Mouse (Mus musculus): ENCODE data around the gene Cldn10.
A peak's percentile ranks its signal among the peaks of the same experiment; 100 is the strongest.

Cldn10 gene

GRCm38 (mm10) chr14:118831597-118831996, 43.9 kb downstream of the Cldn10 start:
- DNase-seq, result no peak

GRCm38 (mm10) chr14:118833241-118833640, 45.5 kb downstream of the Cldn10 start:
- DNase-seq, result no peak

GRCm38 (mm10) chr14:118834313-118834712, 46.6 kb downstream of the Cldn10 start:
- no peak for DNase-seq

GRCm38 (mm10) chr14:118836145-118836544, 48.4 kb downstream of the Cldn10 start:
- DNase-seq, result no peak

- no peak for DNase-seq
Measured at GRCm38 (mm10) chr14:118836754-118837153, 49.0 kb downstream of the Cldn10 start.

GRCm38 (mm10) chr14:118838556-118839120, 50.9 kb downstream of the Cldn10 start:
- no peak for DNase-seq

GRCm38 (mm10) chr14:118839416-118839815, 51.7 kb downstream of the Cldn10 start:
- no peak for DNase-seq

- no peak for DNase-seq
Measured at GRCm38 (mm10) chr14:118840027-118840426, 52.3 kb downstream of the Cldn10 start.

- no peak for DNase-seq
Measured at GRCm38 (mm10) chr14:118842353-118842752, 54.6 kb downstream of the Cldn10 start.

- no peak for DNase-seq
Measured at GRCm38 (mm10) chr14:118846834-118847233, 59.1 kb downstream of the Cldn10 start.

GRCm38 (mm10) chr14:118848171-118848570, 60.5 kb downstream of the Cldn10 start:
- DNase-seq, result no peak

- no peak for DNase-seq
Measured at GRCm38 (mm10) chr14:118850011-118850695, 62.4 kb downstream of the Cldn10 start.

- DNase-seq, result no peak
Measured at GRCm38 (mm10) chr14:118850696-118851035, 63.0 kb downstream of the Cldn10 start.

GRCm38 (mm10) chr14:118851496-118852107, 63.9 kb downstream of the Cldn10 start:
- no peak for DNase-seq

- DNase-seq, result peak; percentile 79
Measured at GRCm38 (mm10) chr14:118854371-118855114, 66.8 kb downstream of the Cldn10 start.

GRCm38 (mm10) chr14:118855141-118855800, 67.6 kb downstream of the Cldn10 start:
- peak; percentile 51 for DNase-seq

- no peak for DNase-seq
Measured at GRCm38 (mm10) chr14:118856563-118856962, 68.9 kb downstream of the Cldn10 start.

- no peak for DNase-seq
Measured at GRCm38 (mm10) chr14:118858318-118858717, 70.6 kb downstream of the Cldn10 start.

- no peak for DNase-seq
Measured at GRCm38 (mm10) chr14:118862253-118862652, 74.5 kb downstream of the Cldn10 start.

GRCm38 (mm10) chr14:118864905-118865304, 77.2 kb downstream of the Cldn10 start:
- no peak for DNase-seq

- no peak for DNase-seq
Measured at GRCm38 (mm10) chr14:118866014-118866811, 78.5 kb downstream of the Cldn10 start.

- peak; percentile 43 for DNase-seq
Measured at GRCm38 (mm10) chr14:118867366-118867765, 79.7 kb downstream of the Cldn10 start.

Measured in retina, postnatal 1 day (tissue).